Mouse (Mus musculus): ENCODE measurements around the gene Cactin. TPM values are rescaled to one million over a fixed set of nuclear protein-coding genes. Genes with fewer than 3 reads are reported as not detected.

The Cactin gene
- polyA plus RNA-seq, 1 experiment: 25.7 TPM

DNA sequence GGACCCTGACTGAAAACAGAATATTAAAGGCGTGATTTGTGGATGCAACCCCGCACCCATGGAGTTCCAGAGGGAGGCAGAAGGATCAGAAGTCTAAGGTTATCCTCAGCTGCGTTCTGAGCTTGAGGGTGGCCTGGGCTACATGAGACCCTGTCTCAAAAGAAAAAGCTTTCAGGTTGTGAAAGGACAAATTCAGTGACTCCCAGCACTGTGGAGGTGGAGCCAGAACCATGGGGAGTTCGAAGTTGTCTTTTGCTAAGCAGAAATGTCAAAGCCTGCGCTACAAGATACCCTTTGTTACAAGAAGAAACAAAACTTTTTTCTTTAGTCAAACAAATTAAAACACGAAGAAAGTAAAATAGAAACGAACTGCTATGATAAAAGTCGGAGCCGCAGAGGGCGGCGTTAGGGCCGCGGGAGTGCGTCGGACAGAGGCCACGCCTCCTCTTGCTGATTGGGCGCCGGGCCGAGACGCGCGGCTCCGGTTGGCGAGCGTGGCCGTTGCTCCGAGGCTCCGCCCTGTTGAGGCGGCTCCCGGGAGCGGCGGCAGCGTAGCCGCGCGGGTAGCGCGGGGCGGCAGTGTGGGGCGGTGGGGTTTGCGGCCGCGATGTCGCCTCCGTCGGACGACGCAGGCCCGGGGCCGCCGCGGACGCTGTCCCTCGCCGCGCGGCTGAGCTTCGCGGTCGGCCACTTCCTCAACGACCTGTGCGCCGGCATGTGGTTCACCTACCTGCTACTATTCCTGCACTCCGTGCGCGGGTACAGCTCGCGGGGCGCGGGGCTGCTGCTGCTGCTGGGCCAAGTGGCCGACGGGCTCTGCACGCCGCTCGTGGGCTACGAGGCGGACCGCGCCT, 36.3 kb downstream of the Cactin start, which contains the start of gene Mfsd12:
TSS of gene Mfsd12 (plus strand) at position 501 of the 854 bp plus-strand sequence.
- WGBS: 2% methylated on average over 74 of the region's 79 CpGs
- DNase-seq (ENCODE audit: low read depth, low spot score): no peak

DNA sequence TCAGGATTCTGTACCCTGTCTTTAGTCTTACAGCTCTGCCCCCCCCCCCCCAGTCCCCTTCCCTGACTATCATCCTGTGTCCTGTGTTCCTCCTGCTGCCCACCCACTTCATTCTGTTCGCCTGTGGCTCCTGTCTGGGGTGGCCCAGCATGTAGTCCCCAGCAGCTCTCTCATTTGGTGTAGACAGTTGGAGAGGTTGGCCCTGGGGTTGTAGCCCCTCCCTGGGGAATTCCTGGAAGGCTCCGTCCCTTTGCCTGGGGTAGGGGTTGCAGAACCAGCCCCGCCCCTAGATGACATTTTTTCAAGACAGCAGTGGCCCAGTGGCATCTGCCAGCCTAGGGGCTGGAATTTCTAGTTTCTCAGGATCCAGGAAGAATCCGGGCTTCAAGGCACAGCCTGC, 37.3 kb downstream of the Cactin start:
- no peak for DNase-seq (ENCODE audit: low read depth, low spot score)

DNA sequence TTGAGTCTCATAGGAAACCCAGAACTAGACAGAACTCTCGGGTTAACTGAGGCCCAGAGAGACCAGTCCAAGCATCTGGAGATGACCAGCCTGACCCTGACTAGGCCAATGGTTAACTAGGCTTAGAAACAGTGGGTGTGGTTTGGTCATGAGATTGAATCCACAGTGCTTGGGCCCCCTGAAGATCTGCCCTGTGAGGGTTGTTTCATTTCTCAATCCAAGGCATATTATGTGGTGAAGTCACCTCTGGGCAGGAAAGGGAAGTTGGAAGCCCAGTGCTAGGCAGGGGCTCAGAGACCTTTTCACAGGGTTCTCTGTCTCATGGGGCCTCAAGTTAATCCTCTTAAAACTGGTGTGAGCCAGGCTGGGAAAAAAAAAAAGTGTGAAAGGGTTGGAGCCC, 37.9 kb downstream of the Cactin start:
- no peak for DNase-seq (ENCODE audit: low read depth, low spot score)
- 39% methylated on average over 1 of the region's 1 CpGs for WGBS

More for the DNA sequence above, 37.3 kb downstream of the Cactin start:
- 35% methylated on average over 4 of the region's 4 CpGs for WGBS

DNA sequence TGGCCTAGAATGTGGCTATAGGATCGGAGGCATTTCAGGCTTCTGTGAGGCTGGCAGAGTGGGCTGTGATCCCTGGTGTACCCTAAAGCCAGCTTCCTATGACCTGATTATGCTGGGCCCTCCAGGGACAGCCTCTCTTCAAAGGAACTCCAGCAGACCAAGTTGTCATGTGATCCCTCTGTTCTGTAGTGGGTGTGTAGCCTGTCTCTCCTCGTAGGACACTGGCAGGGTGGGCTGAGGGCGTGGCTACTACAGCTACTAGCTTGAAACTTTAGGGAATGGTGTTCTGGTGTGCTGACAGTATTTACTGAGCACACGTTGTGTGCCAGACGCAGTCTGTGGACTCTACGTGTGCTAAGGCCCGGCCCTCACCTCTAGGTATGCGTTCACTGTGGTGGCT, 39.8 kb downstream of the Cactin start:
- DNase-seq (ENCODE audit: low read depth, low spot score): no peak
- WGBS: 73% methylated on average over 8 of the region's 8 CpGs

DNA sequence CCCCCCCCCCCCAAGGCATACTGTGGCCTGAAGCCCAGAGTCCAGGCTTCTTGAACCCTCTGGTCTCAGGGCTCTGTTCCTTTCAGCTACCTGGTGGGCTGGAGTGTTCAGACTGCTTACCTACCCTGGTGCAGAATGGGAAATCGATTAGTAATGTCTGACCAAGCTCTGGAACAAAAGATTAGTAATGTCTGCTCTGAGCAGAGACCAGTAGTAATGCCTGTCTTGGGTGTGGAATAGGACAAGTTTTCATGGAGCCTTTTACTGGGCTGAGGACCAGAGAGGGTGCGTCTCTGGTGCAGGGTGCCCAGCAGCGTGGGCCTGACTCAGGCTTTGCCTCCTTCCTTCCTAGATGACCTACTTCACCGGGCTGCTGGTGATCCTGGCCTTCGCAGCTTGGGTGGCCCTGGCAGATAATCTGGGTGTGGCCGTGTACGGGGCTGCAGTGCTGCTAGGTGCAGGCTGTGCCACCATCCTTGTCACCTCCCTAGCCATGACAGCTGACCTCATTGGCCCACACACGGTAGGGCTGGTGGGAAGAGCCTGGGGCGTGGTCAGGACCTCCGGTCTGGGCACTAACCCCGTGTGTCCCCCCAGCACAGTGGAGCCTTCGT, 41.5 kb downstream of the Cactin start:
- no peak for DNase-seq (ENCODE audit: low read depth, low spot score)

DNA sequence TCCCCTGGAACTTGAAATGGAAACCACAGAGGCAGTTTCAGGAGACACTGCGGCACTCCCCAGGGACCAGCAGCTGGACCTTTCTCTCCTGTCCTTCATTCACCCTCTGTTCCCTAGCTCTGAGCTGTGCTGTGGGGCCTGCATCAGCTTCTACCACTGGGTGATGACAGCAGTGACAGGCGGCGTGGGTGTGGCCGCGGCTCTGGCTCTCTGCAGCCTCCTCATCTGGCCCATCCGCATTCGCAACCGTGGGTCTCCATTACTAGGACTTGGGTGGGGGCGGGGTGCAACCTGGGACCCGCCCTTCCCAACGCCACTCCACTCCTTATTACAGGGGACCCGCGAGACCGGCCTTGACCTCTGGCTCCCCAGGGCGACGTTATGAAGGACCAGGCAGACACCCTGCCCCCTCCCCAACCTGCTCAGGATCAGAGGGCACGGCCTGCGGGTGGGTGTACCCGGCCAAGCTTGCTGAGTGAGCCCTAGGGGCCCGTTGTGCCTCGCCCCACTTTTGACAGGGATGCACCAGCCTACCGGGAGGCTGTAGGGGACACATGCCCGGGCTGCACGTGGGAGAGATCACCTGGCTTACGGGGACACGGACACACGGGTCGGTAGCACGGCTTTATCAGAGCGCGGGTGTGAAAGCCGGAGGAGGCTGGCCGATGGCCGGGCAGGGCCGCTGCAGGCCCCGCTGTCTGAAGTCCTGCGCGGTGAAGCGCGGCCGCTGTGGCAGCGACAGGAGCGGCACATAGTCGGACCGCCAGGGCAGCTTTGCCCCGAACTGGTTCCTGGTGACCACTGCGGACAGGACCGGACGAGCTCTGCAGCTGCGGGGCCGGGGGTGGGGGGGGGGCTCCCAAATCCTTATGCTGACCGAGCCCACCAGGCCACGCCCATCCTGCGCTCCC, 42.8 kb downstream of the Cactin start:
- no peak for DNase-seq (ENCODE audit: low read depth, low spot score)
- 40% methylated on average over 52 of the region's 54 CpGs for WGBS

More for the DNA sequence above, 41.5 kb downstream of the Cactin start:
- WGBS: 53% methylated on average over 12 of the region's 12 CpGs

DNA sequence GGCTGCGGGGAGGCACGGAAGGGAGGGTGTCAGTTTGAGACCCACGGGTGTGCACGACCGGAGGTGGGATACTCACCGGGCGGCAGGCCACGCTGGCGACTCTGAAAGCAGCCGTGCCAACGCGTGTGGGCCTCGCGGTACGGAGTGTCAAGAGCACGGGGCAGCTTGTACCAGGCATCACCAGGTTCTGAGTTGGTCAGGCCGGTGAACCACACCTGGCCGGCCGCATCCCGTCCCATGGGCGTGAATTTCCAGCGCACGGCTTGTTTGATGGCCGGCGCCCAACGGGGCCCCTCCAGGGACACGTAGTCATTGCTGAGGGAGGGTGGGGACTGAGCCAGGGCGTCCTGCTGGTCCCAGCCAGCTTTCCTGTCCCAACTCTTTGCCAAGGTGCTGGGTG, 43.8 kb downstream of the Cactin start:
- DNase-seq (ENCODE audit: low read depth, low spot score): no peak
- 21% methylated on average over 28 of the region's 28 CpGs for WGBS

DNA sequence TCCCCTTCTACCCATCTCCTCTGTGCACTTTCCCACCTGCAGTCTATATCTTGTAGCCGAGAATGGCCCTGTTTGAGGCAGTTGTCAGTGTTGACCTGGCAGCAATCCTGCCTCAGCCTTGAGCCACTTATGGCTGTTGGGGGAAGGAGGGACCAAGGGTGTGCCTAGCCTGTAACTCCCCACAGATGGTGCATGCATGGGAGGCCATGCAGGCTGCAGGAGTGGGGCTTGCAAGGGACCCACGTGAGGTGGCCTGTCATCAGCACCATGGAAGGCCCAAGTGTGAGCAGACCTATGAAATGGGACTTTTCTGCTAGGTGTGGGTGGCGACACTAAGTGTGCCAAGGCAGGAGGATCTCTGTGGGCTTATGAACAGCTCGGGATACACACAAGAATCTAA, 44.2 kb downstream of the Cactin start:
- DNase-seq (ENCODE audit: low read depth, low spot score): no peak
- WGBS: 35% methylated on average over 4 of the region's 4 CpGs

DNA sequence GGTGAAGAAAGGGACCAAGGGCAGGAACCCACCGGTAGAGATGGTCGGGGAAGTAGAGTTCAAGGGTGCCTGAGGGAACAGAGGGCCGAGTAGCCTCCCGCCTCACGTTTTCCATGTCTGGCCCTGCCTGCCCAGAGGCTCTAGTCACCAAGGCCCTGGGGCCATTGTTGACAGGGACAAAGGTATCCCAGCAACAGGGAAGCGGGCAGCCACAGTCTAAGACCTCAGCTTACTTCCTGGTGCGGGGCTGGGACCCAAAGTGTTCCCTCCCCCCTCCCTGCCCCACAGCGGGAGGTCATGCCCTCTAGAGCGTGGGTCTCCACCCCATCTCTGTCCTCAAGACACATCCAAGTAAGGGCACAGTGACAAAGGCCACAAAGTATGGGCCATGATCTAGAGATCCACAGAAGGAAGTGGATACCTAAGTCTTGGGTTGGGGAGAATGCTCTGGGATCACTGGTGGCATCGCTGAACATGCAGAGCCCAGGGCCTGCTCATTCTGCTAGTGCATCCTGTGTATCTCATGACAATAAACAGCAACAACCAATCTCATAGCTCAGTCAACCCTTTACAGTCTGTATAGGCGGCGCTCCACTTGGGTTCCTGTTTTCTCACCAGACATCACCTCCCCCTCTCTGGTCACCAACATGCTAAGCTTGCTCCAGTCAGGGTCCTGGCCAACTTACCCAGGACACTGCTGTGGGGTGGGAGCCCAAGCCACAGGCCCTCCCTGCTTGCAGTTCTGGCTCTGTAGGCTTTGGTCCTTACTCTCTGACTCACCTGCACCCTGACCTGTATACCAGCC, 45.0 kb downstream of the Cactin start, which contains the start of gene 4930404N11Rik:
TSS of gene 4930404N11Rik (minus strand) at position 145 of the 805 bp plus-strand sequence.
- 46% methylated on average over 12 of the region's 12 CpGs for WGBS
- DNase-seq (ENCODE audit: low read depth, low spot score): no peak

DNA sequence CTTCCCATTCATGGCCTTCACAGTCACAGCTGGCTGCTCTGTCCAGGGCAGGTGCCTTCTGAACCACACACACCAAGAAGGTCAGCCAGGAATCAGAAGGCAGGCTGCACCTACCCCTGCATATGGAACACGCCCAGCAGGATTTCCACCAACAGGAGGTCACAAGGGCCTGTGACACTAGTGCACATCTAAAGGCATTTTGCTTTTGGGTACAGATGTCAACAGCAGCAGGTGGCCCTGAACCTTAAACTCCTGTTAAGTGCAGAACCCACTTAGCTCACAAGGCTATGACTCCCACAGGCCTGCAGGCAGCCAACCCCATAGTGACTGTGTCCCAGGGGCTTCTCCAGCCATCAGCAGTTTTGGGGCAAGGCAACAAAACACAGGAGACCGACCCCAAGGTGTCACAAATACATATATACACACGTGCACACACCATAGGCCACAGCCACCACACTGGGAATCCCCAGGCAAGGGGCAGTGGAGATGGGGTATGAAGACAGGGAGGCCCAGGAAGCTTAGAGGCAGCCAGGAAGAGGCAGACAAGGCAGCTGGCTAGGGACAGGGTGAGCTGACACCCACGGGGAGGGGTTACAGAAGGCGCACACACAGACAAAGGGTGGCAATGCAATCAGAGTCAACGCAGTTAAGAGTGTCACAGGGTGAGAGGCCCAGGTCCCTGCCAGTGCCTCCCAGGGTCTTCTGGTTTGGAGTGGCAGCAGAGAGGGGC, 45.7 kb downstream of the Cactin start:
- no peak for DNase-seq (ENCODE audit: low read depth, low spot score)
- 61% methylated on average over 6 of the region's 6 CpGs for WGBS

DNA sequence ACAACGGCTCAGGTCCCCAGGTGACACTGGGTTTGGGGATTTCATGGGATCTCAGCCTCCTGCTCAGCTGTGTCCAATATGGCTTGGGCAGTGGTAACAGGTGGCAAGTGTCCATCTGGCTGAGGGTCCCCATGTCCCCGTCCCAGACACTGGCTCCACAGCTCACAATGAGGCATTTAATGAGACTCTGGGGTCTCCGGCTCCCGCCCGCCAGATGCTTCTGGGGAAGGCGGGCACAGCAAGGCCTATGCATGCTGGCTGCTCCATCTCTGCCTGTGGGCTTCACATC, 46.2 kb downstream of the Cactin start:
- WGBS: 91% methylated on average over 6 of the region's 6 CpGs
- DNase-seq (ENCODE audit: low read depth, low spot score): no peak

DNA sequence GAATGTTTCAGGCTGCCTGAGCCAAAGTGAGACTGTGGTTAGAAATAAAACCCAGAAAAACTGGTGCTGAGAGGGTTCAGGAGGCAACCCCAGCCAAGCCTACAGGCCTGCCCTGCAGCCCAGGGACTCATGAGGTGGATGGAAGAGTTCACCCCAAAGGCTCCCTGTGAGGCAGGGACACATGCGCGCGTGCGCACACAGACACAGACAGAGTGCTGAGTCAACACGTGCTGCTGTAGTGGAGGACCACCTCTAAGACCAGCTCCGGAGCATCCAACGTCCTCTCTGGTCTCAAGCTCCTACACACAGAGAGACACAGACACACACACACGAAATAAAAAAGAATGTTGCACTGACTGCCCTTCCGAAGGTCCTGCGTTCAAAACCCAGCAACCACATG, 54.4 kb downstream of the Cactin start:
- DNase-seq (ENCODE audit: low read depth, low spot score): no peak
- WGBS: 94% methylated on average over 10 of the region's 10 CpGs

Other genes with a start within 250 kb of the Cactin start
- gene Creb3l3, start 222.2 kb upstream of the Cactin start, polyA plus RNA-seq (2012; rRNA removed): 38.1 and 162 TPM in 2 replicates
- gene Map2k2, start 215.2 kb upstream of the Cactin start, polyA plus RNA-seq (2012; rRNA removed): 212 and 265 TPM in 2 replicates
- 47.6 and 80.0 TPM in 2 replicates for gene Zbtb7a, start 185.9 kb upstream of the Cactin start, polyA plus RNA-seq (2012; rRNA removed)
- gene Pias4, start 153.2 kb upstream of the Cactin start, polyA plus RNA-seq (2012; rRNA removed): 40.4 and 40.5 TPM in 2 replicates
- gene Eef2, start 144.5 kb upstream of the Cactin start, polyA plus RNA-seq (2012; rRNA removed): 1,127 and 1,546 TPM in 2 replicates
- gene Dapk3, start 138.1 kb upstream of the Cactin start, polyA plus RNA-seq (2012; rRNA removed): 78.5 and 80.1 TPM in 2 replicates
- not detected in 2 replicates for gene 4930442H23Rik, start 137.3 kb upstream of the Cactin start, polyA plus RNA-seq (2012; rRNA removed)
- not detected in 2 replicates for gene Nmrk2, start 119.1 kb upstream of the Cactin start, polyA plus RNA-seq (2012; rRNA removed)
- 0.70 and 0.76 TPM in 2 replicates for gene Atcay, start 90.3 kb upstream of the Cactin start, polyA plus RNA-seq (2012; rRNA removed)
- gene Zfr2, start 87.9 kb upstream of the Cactin start, polyA plus RNA-seq (2012; rRNA removed): 5.1 and 8.2 TPM in 2 replicates
- 6.5 and 9.5 TPM in 2 replicates for gene Matk, start 68.2 kb upstream of the Cactin start, polyA plus RNA-seq (2012; rRNA removed)
- 109 and 119 TPM in 2 replicates for gene Mrpl54, start 54.2 kb upstream of the Cactin start, polyA plus RNA-seq (2012; rRNA removed)
- gene Apba3, start 54.1 kb upstream of the Cactin start, polyA plus RNA-seq (2012; rRNA removed): 72.7 and 114 TPM in 2 replicates
- gene Tjp3, start 29.5 kb upstream of the Cactin start, polyA plus RNA-seq (2012; rRNA removed): 140 and 172 TPM in 2 replicates
- 30.6 and 43.4 TPM in 2 replicates for gene Pip5k1c, start 28.1 kb upstream of the Cactin start, polyA plus RNA-seq (2012; rRNA removed)
- gene Tbxa2r, start 7.6 kb downstream of the Cactin start, polyA plus RNA-seq (2012; rRNA removed): 7.0 and 8.0 TPM in 2 replicates
- gene Gipc3, start 22.2 kb downstream of the Cactin start, polyA plus RNA-seq (2012; rRNA removed): 0.78 and 0.95 TPM in 2 replicates
- gene Hmg20b, start 29.4 kb downstream of the Cactin start, polyA plus RNA-seq (2012; rRNA removed): 83.6 and 98.6 TPM in 2 replicates
- gene Mfsd12, start 36.4 kb downstream of the Cactin start, polyA plus RNA-seq (2012; rRNA removed): 12.1 and 13.6 TPM in 2 replicates
- gene 4930404N11Rik, start 44.7 kb downstream of the Cactin start, polyA plus RNA-seq (2012; rRNA removed): 3.6 and 4.6 TPM in 2 replicates
- gene Fzr1, start 57.4 kb downstream of the Cactin start, polyA plus RNA-seq (2012; rRNA removed): 81.5 and 85.5 TPM in 2 replicates
- gene Dohh, start 63.3 kb downstream of the Cactin start, polyA plus RNA-seq (2012; rRNA removed): 48.2 and 60.4 TPM in 2 replicates
- gene Gm48551, start 63.4 kb downstream of the Cactin start, polyA plus RNA-seq (2012; rRNA removed): 3.3 and 3.7 TPM in 2 replicates
- 0.98 and 4.1 TPM in 2 replicates for gene Gm48552, start 67.9 kb downstream of the Cactin start, polyA plus RNA-seq (2012; rRNA removed)
- 2,134 and 4,482 TPM in 2 replicates for gene Smim24, start 71.9 kb downstream of the Cactin start, polyA plus RNA-seq (2012; rRNA removed)
- gene Nfic, start 134.5 kb downstream of the Cactin start, polyA plus RNA-seq (2012; rRNA removed): 10.5 and 11.6 TPM in 2 replicates
- 2.3 and 5.3 TPM in 2 replicates for gene Celf5, start 161.6 kb downstream of the Cactin start, polyA plus RNA-seq (2012; rRNA removed)
- gene Ncln, start 175.3 kb downstream of the Cactin start, polyA plus RNA-seq (2012; rRNA removed): 242 and 319 TPM in 2 replicates
- 4.4 and 4.8 TPM in 2 replicates for gene S1pr4, start 179.0 kb downstream of the Cactin start, polyA plus RNA-seq (2012; rRNA removed)
- gene Gna15, start 203.1 kb downstream of the Cactin start, polyA plus RNA-seq (2012; rRNA removed): 1.6 and 2.3 TPM in 2 replicates
- gene Gna11, start 224.1 kb downstream of the Cactin start, polyA plus RNA-seq (2012; rRNA removed): 402 and 684 TPM in 2 replicates
- 1,252 and 1,560 TPM in 2 replicates for gene Aes, start 238.4 kb downstream of the Cactin start, polyA plus RNA-seq (2012; rRNA removed)